Mouse (Mus musculus): ENCODE results near the gene Gm6588. TPM values are rescaled to one million over a fixed set of nuclear protein-coding genes. Genes with fewer than 3 reads are reported as not detected.

Gm6588 gene
- total RNA-seq, 1 experiment from 2014 or later: not detected

DNA sequence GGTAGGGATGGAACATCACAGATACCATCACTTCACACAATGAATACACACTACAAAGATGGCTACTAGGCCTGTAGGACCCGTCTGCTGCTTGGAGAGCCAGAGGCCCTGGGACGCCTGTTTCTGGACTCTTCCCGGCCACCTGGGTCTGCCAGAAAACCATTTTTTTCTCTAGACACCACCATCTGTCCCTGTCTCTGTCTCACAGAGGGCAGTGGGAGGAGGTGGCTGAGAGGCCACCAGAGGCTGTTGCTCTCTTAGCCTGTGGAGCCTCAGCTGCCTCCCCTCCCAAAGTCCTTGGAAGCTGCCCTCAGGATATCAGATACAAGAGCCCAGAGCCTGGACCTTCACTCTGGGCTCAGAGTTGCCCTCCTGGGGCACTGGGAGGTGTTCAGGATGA is 10.7 kb downstream of the Gm6588 start:
- ATAC-seq (replicated peaks; ENCODE audit: insufficient number of reproducible peaks, low FRiP score, low TSS enrichment, poor library complexity, severe bottlenecking): no peak

DNA sequence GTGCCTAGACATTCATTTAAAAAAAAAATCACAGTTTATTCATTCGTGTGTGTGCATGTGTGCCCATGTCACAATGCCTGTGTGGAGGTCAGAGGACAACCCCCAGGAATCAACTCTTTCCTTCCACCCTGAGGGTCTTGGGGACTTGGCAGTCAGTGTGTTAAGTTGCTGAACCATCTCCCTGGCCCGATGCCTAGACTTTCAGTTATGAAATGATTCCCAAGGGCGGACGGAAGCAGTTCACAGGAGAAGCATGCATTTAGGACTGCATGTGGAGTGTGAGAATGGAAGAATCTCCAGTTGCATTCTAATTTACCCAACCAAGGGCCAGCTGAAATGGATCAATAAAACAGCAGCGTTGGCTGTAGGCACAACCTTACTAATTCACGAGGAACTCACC is 17.1 kb downstream of the Gm6588 start:
- no peak for ATAC-seq (replicated peaks; ENCODE audit: insufficient number of reproducible peaks, low FRiP score, low TSS enrichment, poor library complexity, severe bottlenecking)

DNA sequence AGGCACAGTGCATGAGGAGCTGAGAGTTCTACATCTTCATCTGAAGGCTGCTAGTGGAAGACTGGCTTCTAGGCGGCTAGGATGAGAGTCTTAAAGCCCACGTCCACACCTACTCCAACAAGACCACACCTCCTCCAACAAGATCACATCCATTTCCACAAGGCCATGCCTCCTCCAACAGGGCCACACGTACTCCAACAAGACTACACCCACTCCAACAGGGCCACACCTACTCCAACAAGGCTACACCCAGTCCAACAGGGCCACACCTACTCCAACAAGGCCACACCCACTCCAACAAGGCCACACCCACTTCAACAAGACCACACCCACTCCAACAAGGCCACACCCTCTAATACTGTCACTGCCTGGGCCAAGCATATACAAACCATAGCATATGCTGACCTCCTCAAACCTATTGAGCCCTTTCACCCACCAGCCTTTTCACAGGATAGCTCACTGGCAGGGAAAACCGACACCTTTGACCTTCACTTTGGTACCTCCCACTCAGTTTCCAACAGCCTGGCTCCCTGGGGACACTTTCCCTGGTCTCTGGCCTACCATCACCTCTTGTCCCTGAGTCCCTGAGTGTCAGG is 19.9 kb downstream of the Gm6588 start:
- no peak for ATAC-seq (replicated peaks; ENCODE audit: insufficient number of reproducible peaks, low FRiP score, low TSS enrichment, poor library complexity, severe bottlenecking)

DNA sequence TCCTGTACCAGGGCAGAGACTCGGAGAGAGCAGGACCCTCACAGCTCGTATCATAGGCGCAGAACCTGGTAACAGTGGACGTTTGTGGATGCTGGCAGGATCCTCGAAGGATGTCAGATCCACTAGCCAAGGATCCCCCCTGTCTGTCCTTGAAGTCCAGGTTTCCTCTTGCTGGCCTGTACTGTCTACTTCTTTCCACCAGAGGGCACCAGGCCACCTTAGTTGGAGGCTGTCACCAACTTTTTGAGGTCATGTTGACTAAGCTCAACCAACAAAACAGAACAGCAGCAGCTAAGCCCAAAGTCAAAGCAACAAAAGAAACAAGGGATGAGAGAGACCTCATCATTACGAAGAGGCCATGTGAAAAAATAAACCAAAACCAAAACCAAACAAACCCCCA is 20.9 kb downstream of the Gm6588 start:
- ATAC-seq (replicated peaks; ENCODE audit: insufficient number of reproducible peaks, low FRiP score, low TSS enrichment, poor library complexity, severe bottlenecking): no peak

DNA sequence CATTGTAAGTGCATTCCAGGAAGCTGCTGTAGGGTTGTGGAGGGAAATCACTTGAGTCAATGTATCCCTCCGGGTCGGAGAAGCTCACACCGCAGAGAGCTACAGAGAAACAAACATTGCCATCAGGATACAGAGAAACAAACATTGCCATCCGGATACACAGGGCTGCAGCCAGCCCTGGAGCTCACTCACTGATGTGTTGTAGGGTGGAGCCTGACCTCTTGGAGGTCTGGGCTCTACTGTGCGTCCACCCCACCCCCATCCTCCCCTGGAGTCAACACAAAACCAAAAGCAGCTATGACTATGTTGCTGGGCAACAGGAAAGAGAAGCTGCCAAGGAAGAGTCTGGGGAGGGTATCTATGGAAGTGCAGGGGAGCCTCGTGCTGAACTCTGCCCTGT is 24.2 kb downstream of the Gm6588 start:
- no peak for ATAC-seq (replicated peaks; ENCODE audit: insufficient number of reproducible peaks, low FRiP score, low TSS enrichment, poor library complexity, severe bottlenecking)

DNA sequence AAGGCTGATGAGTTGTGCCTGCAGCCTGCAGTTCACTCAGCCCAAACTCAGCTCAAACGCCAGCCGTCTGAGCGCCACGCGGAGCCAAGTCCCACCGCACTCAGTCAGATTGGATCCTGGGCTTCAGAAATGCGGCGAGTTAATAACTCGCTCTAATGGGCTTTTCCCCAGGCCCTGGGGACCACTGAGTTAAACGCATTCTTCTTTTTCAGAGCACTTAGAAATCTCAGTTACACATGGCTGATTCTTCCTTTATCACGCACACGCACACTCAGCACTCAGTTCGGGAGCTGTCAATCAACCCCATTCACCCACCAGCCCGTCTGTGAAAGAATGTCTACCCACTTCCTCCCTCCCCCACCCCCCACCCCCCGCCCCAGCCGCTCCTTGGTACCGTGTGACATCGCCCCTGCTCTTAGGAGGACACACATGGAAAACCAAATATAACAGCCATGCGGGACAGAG is 32.8 kb downstream of the Gm6588 start:
- ATAC-seq (replicated peaks; ENCODE audit: insufficient number of reproducible peaks, low FRiP score, low TSS enrichment, poor library complexity, severe bottlenecking): no peak

DNA sequence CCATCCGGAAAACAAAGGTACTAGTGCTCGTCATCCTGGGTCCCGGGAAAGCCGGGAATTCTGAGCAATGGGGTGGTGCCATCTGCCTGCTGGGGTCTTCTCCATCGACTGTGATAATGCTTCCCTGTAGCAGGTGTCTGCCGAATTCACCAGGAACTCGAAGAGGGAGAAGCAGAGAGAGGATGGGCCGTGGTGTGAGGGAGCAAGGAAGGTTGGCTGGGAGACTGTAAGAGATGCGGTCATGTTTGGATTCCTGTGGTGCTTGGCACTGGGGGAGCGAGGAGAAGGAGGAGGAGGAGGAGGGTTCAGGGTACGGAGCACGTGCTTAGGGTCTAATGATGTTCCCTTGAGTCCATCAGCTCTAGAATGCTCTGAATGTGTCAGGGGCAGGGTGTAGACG is 33.3 kb downstream of the Gm6588 start:
- ATAC-seq (replicated peaks; ENCODE audit: insufficient number of reproducible peaks, low FRiP score, low TSS enrichment, poor library complexity, severe bottlenecking): no peak

DNA sequence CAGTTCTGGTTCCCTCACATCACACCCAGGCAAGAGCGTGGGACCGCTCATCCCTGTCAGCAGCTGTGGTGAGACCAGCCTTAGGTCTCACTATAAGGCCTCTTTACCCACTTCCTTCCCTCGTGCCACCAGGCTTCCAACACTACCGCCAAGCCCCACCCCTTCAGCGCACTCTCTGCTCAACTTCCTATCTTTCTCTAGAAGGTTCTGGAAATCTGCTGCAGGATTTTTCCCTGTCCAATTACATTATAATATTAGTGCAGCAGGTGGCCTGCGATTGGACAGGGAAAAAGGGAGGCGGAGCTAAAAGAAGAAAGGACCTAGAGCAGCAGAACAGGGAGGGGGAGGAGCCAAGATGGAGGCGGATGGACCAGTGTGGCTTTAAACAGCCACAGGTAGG is 33.8 kb downstream of the Gm6588 start:
- no peak for ATAC-seq (replicated peaks; ENCODE audit: insufficient number of reproducible peaks, low FRiP score, low TSS enrichment, poor library complexity, severe bottlenecking)

DNA sequence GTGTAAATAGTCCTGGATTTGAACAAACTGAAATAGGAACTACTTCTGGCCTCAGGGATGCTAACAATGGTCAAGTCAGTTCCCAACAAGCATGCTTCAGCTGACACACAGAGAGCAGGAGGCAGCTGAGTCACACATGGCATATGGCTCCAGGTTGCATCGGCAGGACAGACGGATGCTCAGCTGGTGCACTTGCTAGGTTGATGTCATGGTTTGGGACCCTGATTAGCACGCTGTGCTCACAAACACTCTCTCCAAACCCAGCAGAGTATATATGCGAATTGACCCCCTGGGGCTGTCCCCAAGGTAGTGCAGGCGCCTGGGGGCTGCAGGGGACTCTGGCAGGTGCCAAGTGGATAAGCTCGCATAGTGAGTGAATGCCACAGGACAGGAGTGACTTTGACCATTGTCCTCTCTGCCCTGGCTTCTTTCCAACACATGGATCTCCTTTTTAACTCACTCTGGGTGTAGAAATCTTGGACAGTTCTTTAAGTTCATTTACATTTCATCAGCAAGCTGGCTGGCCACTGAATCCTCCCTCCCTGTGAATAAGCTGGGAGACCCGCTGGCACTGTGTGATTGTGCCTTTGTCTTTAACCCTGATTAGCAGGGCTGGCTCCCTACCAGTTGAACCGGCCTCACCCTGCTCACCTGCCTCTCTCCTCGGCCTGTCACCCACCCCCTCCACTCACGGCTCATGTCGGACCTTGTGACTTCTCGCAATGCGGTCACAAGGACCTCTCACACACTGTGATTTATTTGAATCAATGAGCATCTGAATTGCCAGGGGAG is 35.9 kb downstream of the Gm6588 start:
- ATAC-seq (replicated peaks; ENCODE audit: insufficient number of reproducible peaks, low FRiP score, low TSS enrichment, poor library complexity, severe bottlenecking): no peak

DNA sequence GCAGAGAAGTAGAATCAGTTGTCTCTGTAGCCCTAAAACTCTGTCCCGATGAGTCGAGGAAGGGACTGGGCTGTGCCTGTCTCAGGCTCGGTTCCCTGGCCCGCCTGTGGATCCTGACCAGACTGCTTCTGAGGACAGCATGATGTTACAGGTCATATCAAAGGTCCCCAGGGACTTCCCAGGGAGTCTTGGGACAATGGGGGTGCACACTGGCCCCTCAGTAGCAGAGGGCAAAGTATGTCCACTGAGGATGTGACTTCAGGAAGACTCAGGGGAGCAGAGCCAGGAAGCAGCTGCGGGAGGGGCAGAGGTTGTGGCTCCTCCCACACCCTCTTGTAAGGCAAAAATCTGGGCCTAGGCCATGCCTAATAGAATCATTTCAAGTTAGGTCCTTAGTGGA is 37.2 kb downstream of the Gm6588 start:
- no peak for ATAC-seq (replicated peaks; ENCODE audit: insufficient number of reproducible peaks, low FRiP score, low TSS enrichment, poor library complexity, severe bottlenecking)

DNA sequence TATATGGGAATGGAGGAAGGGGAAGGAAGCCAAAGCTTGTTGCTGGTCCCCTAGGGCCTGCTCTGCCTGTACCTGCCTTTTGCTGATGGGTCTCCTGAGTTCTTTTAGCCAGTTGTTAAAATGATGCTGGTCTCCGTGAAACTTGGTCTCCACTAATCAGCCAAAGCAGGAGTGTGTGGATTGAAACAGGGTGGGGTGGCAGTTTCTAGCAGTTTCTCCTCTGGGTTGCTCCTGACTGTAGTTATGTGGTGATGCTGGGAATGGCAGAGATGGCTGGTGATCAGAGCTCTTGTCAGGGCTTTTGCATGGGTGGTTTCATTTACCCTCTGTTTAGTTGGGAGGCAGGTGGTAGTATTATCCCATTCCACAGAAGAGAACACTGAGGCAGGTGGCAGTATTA is 38.3 kb downstream of the Gm6588 start:
- no peak for ATAC-seq (replicated peaks; ENCODE audit: insufficient number of reproducible peaks, low FRiP score, low TSS enrichment, poor library complexity, severe bottlenecking)

DNA sequence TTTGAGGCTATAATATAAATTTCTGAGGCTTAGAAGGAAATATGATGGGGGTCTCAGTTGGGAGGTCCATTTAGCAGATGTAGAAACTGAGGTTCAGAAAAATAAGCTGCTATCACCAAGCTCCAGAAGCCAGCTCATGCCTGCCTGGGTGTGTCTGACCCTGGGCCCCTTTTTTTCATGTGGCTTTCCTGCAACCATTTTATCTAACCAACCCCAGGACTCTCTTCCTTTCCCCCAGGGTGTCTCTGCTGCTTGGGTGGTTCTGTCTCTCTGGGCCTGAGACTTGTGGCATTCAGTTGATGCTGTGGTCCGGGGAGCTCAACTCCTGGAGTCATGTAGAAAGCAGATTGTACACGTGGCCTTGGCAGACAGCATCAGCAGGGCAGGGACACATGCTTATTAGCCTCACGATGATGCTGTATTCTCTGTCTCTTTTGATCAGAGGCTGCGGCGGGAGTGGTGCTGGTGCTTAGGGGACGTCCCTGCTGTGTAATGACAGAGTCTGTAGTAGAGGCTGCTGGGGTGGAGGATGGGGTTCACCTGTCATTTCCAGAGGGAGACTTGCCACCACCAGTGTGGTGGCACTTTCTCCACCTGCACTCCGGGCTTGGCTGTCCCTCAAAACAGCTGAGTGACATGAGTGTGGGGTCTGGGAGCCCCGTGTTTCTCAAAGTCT is 39.0 kb downstream of the Gm6588 start:
- no peak for ATAC-seq (replicated peaks; ENCODE audit: insufficient number of reproducible peaks, low FRiP score, low TSS enrichment, poor library complexity, severe bottlenecking)

DNA sequence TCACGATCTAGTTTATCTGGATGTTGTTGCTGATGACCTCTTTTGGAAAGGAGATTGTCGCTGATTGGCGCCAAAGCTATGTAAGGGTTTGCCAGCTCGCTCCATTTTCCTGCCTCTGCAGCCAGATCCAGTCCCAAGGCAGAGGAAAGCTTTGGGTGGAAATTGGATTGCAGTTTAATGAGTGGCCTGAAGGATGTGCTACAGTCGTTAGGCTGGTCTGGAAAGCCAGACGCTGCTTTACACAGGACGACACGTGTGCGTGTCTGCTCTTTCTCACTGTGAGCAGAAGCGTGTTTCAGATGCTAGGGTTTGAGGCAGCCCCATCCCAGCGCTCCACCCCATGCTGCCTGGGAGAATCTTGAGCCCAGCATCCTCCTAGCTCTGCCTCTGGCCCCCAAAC is 42.3 kb downstream of the Gm6588 start:
- ATAC-seq (replicated peaks; ENCODE audit: insufficient number of reproducible peaks, low FRiP score, low TSS enrichment, poor library complexity, severe bottlenecking): no peak

DNA sequence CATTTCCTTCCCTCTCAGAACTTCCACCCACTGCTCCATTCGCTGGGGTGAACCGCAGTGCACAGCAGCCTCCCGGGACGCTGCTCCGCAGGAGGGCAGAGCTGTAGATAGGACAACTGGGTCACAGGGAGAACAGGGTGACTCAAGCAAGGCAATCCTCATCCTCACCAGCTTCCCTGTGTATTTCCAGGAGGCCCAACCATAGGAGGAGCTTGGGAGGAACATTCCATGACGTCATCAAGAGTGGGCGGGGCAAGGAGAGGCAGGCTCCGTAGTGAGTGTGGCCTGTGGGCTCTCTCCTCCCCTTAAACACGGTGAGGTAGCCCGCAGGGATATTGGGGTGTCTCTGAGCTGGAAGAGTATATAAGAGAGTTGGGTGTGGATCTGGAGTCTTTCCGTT is 44.3 kb downstream of the Gm6588 start:
- ATAC-seq (replicated peaks; ENCODE audit: insufficient number of reproducible peaks, low FRiP score, low TSS enrichment, poor library complexity, severe bottlenecking): no peak

DNA sequence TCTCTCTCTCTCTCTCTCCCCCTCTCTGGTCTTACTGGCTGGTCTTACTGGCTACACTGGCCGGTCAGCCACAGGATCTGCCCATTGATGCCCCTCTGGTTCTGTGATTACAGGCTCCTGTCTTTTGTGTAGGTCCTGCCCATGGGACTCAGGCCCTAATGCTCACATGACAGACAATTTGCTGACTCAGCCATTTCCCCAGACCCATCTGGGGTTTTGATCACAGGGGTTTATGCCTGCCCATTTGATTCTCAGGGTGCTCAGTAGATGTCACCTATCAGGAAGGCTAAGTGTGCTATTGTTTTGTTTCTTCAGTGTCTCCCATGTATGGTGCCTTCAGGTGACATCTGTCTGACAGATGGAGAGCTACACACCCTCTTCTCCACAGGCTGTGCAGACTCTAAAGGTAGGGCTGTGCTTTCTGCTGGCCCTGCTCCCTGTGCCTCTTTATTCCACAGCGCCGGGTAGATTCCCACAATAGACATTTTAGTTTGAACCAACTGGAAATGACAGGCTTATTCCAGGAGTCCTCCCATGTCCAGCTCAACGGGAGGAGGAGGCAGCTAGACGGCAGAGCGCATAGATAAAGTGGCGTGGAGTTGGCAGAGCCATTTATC is 47.6 kb downstream of the Gm6588 start:
- ATAC-seq (replicated peaks; ENCODE audit: insufficient number of reproducible peaks, low FRiP score, low TSS enrichment, poor library complexity, severe bottlenecking): no peak

DNA sequence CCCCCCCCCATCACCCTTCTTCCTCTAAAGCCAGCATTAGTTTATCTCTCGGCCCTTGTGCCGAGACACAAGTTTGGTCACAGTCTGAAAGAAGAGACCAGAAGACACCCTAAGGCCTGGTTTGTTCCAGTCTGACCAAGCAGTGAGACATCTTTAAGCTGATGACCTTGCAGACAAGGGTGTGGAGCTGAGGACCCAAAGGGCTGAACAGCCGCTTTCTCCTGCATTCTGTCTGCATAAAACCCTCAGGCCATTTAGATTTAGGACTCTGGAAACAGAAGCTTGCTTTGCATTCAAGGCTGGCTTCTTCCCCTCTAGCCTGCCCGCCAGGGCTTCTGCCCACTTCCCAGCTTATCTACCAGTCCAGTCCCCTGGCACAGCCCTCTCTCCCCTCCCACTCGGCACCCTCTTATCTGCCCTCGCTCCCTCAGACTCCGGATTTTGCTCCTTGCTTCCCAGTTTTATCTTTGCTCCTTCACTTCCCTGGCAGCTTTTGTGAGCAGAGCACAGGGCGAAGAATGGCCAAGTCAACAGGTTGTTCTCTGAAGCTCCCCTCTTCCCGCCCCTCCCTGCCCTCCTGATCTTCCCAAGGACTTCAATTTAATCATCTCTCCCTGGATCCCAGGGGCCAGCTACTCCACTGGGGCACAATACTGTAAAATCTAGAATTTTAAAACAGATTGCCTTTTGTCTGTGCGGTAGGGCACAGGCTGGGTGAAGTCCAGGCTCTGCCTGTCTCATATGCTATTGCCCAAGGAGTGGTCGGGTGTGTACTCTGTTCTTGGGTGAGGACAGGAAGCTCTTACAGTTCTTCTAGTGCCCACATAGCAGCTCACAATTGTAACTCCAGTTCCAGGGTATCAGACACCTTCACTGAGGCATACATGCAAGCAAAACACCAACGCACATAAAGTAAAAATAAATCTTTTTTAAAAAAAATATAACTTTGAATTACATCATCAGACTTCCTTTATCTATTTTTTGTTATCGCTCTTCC is 50.0 kb downstream of the Gm6588 start:
- no peak for ATAC-seq (replicated peaks; ENCODE audit: insufficient number of reproducible peaks, low FRiP score, low TSS enrichment, poor library complexity, severe bottlenecking)

DNA sequence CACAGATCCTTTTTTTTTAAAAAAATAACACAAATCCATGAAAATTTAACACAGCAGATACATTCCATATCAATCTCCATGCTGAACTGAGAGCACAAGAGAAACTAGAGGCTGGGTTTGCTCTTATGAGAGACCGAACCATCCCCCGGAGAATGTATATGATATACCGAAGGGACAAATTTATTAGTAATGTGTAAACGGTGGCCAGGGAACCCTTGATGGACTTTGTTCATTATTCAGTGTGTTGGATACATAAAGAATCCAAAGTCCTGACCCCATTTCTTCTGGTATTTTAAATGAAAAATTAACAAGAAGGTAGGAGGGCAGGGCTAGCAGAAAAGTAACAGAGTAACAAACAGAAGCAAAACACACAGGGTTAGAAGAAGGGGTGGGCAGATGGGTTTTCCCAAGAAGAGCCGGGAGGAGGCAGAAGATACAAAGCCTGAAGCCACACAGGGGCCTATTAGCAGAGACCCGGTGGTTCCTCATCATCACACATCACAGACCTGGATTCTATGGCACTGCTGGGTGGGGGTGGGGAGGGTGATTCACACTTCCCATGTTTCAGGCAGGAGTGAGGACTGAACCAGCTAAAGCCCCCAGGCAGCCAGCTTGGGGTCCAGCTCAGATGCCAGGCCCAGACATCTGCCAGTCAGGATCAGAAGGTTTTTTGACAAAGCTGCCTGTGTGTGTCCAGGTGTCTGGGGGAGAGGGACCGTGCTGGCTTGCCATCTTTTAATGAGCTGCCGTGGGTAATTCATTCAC is 50.9 kb downstream of the Gm6588 start:
- no peak for ATAC-seq (replicated peaks; ENCODE audit: insufficient number of reproducible peaks, low FRiP score, low TSS enrichment, poor library complexity, severe bottlenecking)
